Mouse (Mus musculus) myocyte (in vitro differentiated cells): Measurements from ENCODE around the gene Palld.

Source experiments
- CEBPB ChIP-seq: IDR thresholded peaks from 2 replicates; pipeline ENCODE4 v1.6.1; 2011; ENCODE audit warnings: mild to moderate bottlenecking, moderate library complexity; ENCODE audit not compliant: poor library complexity, insufficient read depth, severe bottlenecking
- E2F4 ChIP-seq: IDR thresholded peaks from one replicate; pipeline ENCODE4 v1.6.1; 2011; ENCODE audit warnings: mild to moderate bottlenecking, control low read depth, moderate library complexity; ENCODE audit not compliant: insufficient read depth
- MAX ChIP-seq: IDR thresholded peaks from one replicate; pipeline ENCODE4 v1.6.1; 2011; ENCODE audit warnings: low read depth, mild to moderate bottlenecking, control low read depth
- MYOD1 ChIP-seq, 3 experiments: IDR thresholded peaks; one replicate each; pipeline ENCODE4 v1.6.1; 2011; ENCODE audit warnings: control low read depth in 2 of 3, low read depth in 2 of 3, mild to moderate bottlenecking in 2 of 3, moderate library complexity in 1 of 3; ENCODE audit not compliant: insufficient read length in 2 of 3, control insufficient read depth in 1 of 3
- MYOG ChIP-seq, 3 experiments: IDR thresholded peaks; one replicate each; pipeline ENCODE4 v1.6.1; 2011; ENCODE audit warnings: control low read depth in 2 of 3, low read depth in 2 of 3, mild to moderate bottlenecking in 2 of 3; ENCODE audit not compliant: insufficient read length in 2 of 3, control insufficient read depth in 1 of 3, insufficient read depth in 1 of 3
- POLR2A ChIP-seq: IDR thresholded peaks from one replicate; pipeline ENCODE4 v1.6.1; 2011; ENCODE audit warnings: low read depth, mild to moderate bottlenecking, control low read depth, moderate library complexity; ENCODE audit not compliant: insufficient read length
- POLR2AphosphoS2 ChIP-seq: IDR thresholded peaks from one replicate; pipeline ENCODE4 v1.6.1; 2011; ENCODE audit warnings: low read depth, control low read depth; ENCODE audit not compliant: insufficient read length
- REST ChIP-seq: IDR thresholded peaks from one replicate; pipeline ENCODE4 v1.6.1; 2011; ENCODE audit warnings: mild to moderate bottlenecking, control low read depth, moderate library complexity; ENCODE audit not compliant: insufficient read depth, insufficient read length
- SRF ChIP-seq: IDR thresholded peaks from one replicate; pipeline ENCODE4 v1.6.1; 2011; ENCODE audit warnings: low read depth; ENCODE audit not compliant: control insufficient read depth, insufficient read length
- TCF12 ChIP-seq: IDR thresholded peaks from one replicate; pipeline ENCODE4 v1.6.1; 2011; ENCODE audit warnings: mild to moderate bottlenecking, control low read depth; ENCODE audit not compliant: poor library complexity, insufficient read depth, severe bottlenecking
- USF1 ChIP-seq: IDR thresholded peaks from one replicate; pipeline ENCODE4 v1.6.1; 2011; ENCODE audit warnings: low read depth, mild to moderate bottlenecking, control low read depth, moderate library complexity

- TF ChIP-seq SRF (no peak), POLR2A (no peak), USF1 (no peak), E2F4 (no peak), MYOD1 (IDR thresholded peaks at IDR 0.05; ENCODE audit: control insufficient read depth in 1 of 3, insufficient read length in 2 of 3, low read depth in 2 of 3) (no peak), TCF12 (no peak), CEBPB (no peak), MAX (no peak), POLR2AphosphoS2 (no peak), MYOG (IDR thresholded peaks at IDR 0.05; ENCODE audit: control insufficient read depth in 1 of 3, insufficient read depth in 1 of 3, insufficient read length in 2 of 3, low read depth in 2 of 3) (no peak), REST (no peak)
These were observed 427.2 kb downstream of the Palld start for GRCm38 (mm10) chr8:61475251-61475673.
